Comparison of ENCODE assay signal across 21 mouse cellular contexts in the genomic region with DNA sequence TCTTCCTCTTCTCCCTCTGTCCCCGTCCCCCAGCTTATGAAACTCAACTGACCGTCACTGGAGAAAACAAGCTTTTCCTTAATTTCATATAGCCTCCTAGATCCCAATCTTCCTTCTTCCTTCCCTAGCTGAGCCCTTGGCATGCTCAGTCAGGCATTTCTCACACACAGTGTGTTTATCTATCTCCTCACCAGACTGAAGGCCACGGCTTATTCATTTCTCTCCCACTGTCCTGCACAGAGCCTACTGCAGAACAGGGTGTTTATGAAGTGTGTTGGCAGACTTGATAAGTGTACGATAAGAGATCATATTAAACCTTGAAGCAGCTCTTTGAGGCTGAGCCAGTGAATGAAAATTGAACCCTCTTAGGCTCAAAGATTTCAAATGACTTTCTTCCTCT. TPM values are rescaled to one million over a fixed set of nuclear protein-coding genes. Genes with fewer than 3 reads are reported as not detected.
"Had no signal": no experiment of that assay in that cellular context is flagged by ENCODE, and none has a peak within 500 bp of the region (broad histone marks: within the 10 kb centered on the region; RNA-seq: fewer than 3 reads in every experiment).

No protein-coding gene starts in this region.

- H3K27ac ChIP-seq: kidney, postnatal 0 days; layer of hippocampus, adult 2 months; limb, embryonic 12.5 days; liver, embryonic 13.5 days; macrophage; midbrain, embryonic 13.5 days; stomach, embryonic 15.5 days had no signal

- H3K27me3 ChIP-seq: limb, embryonic 12.5 days; liver, embryonic 13.5 days; midbrain, embryonic 13.5 days; stomach, embryonic 15.5 days had no signal

- H3K9ac ChIP-seq: limb, embryonic 12.5 days; liver, embryonic 13.5 days; liver, postnatal 0 days; midbrain, embryonic 13.5 days; stomach, embryonic 15.5 days had no signal

- H3K4me2 ChIP-seq: limb, embryonic 12.5 days; liver, embryonic 13.5 days; midbrain, embryonic 13.5 days; stomach, embryonic 15.5 days had no signal

- H3K9me3 ChIP-seq: limb, embryonic 12.5 days; liver, embryonic 13.5 days; midbrain, embryonic 13.5 days; stomach, embryonic 15.5 days had no signal

- H3K4me1 ChIP-seq: limb, embryonic 12.5 days; midbrain, embryonic 13.5 days; stomach, embryonic 15.5 days had no signal

- DNase-seq: kidney, adult 9 months; kidney, postnatal 36 days; liver; liver, embryonic 13.5 days; liver, postnatal 0 days; right cerebral cortex, postnatal 14 days; thymus, adult 18-20 months; thymus, postnatal 14 days had no signal

- H3K4me3 ChIP-seq: layer of hippocampus, adult 2 months; limb, embryonic 12.5 days; liver, embryonic 13.5 days; midbrain, embryonic 13.5 days; stomach, embryonic 15.5 days had no signal

- H3K36me3 ChIP-seq: limb, embryonic 12.5 days; midbrain, embryonic 13.5 days; stomach, embryonic 15.5 days had no signal

- ATAC-seq: inflammation-experienced regulatory T-cells, adult 6 months; intestine, postnatal 0 days; liver, postnatal 0 days; midbrain, embryonic 13.5 days had no signal

RNA-seq across cellular contexts. Expression of a gene that starts 0.7 kb away (rescaled TPM):
- total RNA-seq: layer of hippocampus, adult 2 months; layer of hippocampus, postnatal 10 days; left cerebral cortex, postnatal 36 days; midbrain, postnatal 0 days had no signal
- polyA plus RNA-seq: intestine, postnatal 0 days; kidney, postnatal 0 days; macrophage; spleen, adult 2 months had no signal

RNA-seq across cellular contexts. Expression of a gene that starts 7.3 kb away (rescaled TPM):
- total RNA-seq: layer of hippocampus, adult 2 months; layer of hippocampus, postnatal 10 days; left cerebral cortex, postnatal 36 days; midbrain, postnatal 0 days had no signal
- polyA plus RNA-seq: inflammation-experienced regulatory T-cells, adult 6 months; limb, embryonic 12.5 days; macrophage; spleen, adult 2 months had no signal

RNA-seq across cellular contexts. Expression of a gene that starts 18.6 kb away (rescaled TPM):
- total RNA-seq: layer of hippocampus, adult 2 months; layer of hippocampus, postnatal 10 days; left cerebral cortex, postnatal 36 days; midbrain, postnatal 0 days had no signal
- polyA plus RNA-seq: inflammation-experienced regulatory T-cells, adult 6 months; intestine, postnatal 0 days; kidney, postnatal 0 days; liver, embryonic 13.5 days; liver, postnatal 0 days; macrophage; spleen, adult 2 months; stomach, embryonic 15.5 days had no signal

RNA-seq across cellular contexts. Expression of a gene that starts 53.7 kb away (rescaled TPM):
- total RNA-seq: layer of hippocampus, adult 2 months; layer of hippocampus, postnatal 10 days; left cerebral cortex, postnatal 36 days; midbrain, postnatal 0 days had no signal
- polyA plus RNA-seq: inflammation-experienced regulatory T-cells, adult 6 months; intestine, postnatal 0 days; kidney, postnatal 0 days; limb, embryonic 12.5 days; liver, embryonic 13.5 days; liver, postnatal 0 days; macrophage; midbrain, embryonic 13.5 days; midbrain, postnatal 0 days; neural tube, embryonic 14.5 days; spleen, adult 2 months; stomach, embryonic 15.5 days had no signal
